Mouse (Mus musculus) neural tube, embryonic 14.5 days (tissue): Measurements from ENCODE around the gene D10Jhu81e. TPM values are rescaled to one million over a fixed set of nuclear protein-coding genes. Genes with fewer than 3 reads are reported as not detected.
A peak's percentile ranks its signal among the peaks of the same experiment; 100 is the strongest.

Source experiments
- ATAC-seq: fragments of 200-750 bp; cut with Nextera tagmentation; 2 replicates; pipeline ENCODE4 v1.8.0; 2017; ENCODE audit warnings: low read depth, mild to moderate bottlenecking, moderate TSS enrichment, moderate library complexity
- H3K27ac ChIP-seq: fragments of 300-500 bp; sonication (generic); 2 replicates; pipeline ENCODE4 v1.5.1; 2014; ENCODE audit warnings: low read depth, mild to moderate bottlenecking, control low read depth, low read length, moderate library complexity, mixed read lengths
- H3K27me3 ChIP-seq: fragments of 300-500 bp; sonication (generic); 2 replicates; pipeline ENCODE4 v1.6.1; 2014; ENCODE audit warnings: low read length; ENCODE audit not compliant: control insufficient read depth, insufficient read depth
- H3K36me3 ChIP-seq: fragments of 300-500 bp; sonication (generic); 2 replicates; pipeline ENCODE4 v1.6.1; 2014; ENCODE audit warnings: low read length, mixed read lengths; ENCODE audit not compliant: control insufficient read depth, insufficient read depth
- H3K4me1 ChIP-seq: fragments of 300-500 bp; sonication (generic); 2 replicates; pipeline ENCODE4 v1.6.1; 2014; ENCODE audit warnings: low read length; ENCODE audit not compliant: control insufficient read depth, insufficient read depth
- H3K4me2 ChIP-seq: fragments of 300-500 bp; sonication (generic); 2 replicates; pipeline ENCODE4 v1.6.1; 2014; ENCODE audit warnings: mild to moderate bottlenecking, low read depth, low read length, control low read depth
- H3K4me3 ChIP-seq: fragments of 300-500 bp; sonication (generic); 2 replicates; pipeline ENCODE4 v1.5.1; 2014; ENCODE audit warnings: low read depth, low read length, control low read depth, mixed read lengths
- H3K9ac ChIP-seq: fragments of 300-500 bp; sonication (generic); replicated peaks from 2 replicates; pipeline ENCODE4 v1.6.1; 2014; ENCODE audit warnings: low read depth, mild to moderate bottlenecking, control low read depth, low read length, mixed read lengths
- H3K9me3 ChIP-seq: fragments of 300-500 bp; sonication (generic); 2 replicates; pipeline ENCODE4 v1.6.1; 2016; ENCODE audit warnings: low read length; ENCODE audit not compliant: control insufficient read depth
- WGBS: fragments of 180-500 bp; shearing (Covaris S2); extraction: QIAGEN DNeasy Blood & Tissue Kit; methylation state at CpG from one replicate; pipeline ENCODE4 v1.1.7; 2014; 5-methylcytosine and 5-hydroxymethylcytosine counted together
- polyA plus RNA-seq: library from polyadenylated mRNA; unstranded; fragments of >200 nt; fragmentation: Nextera tagmentation; extraction: Ambion mirVana; gene quantifications from 2 replicates; pipeline ENCODE4 v1.2.1, GENCODE M21; 2014

D10Jhu81e gene
- polyA plus RNA-seq, 1 experiment from 2014 or later = 16.0 TPM

DNA sequence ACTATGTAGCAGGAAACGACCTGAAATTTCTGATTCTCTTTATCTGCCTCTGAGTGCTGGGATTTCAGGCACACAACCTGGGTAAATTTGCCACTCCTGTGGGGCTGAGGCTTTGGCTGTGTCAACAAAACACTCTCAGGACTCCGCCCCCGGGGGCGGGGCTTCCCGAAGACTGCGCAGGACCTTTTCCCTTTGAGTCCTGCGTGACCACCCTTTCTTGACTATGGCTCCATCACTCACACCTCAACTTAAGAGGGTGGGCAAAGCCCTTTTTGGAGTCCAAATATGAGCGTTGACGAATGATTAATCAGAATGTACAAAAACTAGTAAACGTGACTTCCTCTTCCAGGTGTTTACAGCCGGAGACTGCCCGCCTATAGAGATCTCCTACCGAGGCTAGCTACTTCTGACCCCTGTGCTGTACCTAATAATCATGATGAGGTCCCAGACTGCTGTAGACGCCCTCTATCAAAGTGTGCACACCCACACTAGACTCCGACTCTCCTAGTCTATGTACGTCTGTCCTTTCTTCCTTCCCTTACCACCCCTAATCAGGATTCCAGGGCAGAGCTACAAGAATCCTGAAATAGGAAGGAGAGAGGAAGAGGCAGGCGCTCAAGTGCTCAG is 10.2 kb downstream of the D10Jhu81e start:
- WGBS = 14% methylated on average over 17 of the region's 17 CpGs

DNA sequence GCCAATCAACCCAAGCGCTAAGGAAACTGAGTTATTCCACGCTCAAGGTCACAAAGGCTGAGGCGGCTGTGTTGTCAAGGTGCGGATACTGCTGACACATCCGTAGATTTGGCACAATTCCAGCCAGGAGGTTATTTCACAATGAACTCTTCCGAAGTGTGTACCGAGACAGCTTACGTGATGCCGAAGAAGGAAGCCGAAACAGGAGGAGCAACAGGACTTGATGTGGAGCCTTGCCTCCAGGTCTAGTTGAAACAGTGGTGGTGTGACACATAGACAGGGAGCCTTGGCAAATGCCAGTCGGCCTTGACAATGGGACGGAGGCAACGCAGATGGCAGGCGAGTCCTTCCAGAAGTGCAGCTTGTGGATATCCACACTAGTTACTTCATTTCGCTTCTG is 11.5 kb downstream of the D10Jhu81e start:
- no peak overlapping the region for H3K27ac ChIP-seq
- no peaks in the 10 kb centered on the region for H3K9me3 ChIP-seq
- no peak for ATAC-seq
- 0 out of 2 replicates have a peak, but pooled peaks cover 3% of the 10 kb centered on the region for H3K4me1 ChIP-seq
- H3K4me3 ChIP-seq = no peak overlapping the region
- H3K9ac ChIP-seq = no peak overlapping the region
- no peak overlapping the region for H3K4me2 ChIP-seq
- WGBS = 92% methylated on average over 15 of the region's 15 CpGs
- H3K36me3 ChIP-seq = peaks cover 14% of the 10 kb centered on the region
- no peaks in the 10 kb centered on the region for H3K27me3 ChIP-seq

More for the DNA sequence above, 10.2 kb downstream of the D10Jhu81e start:
- H3K27ac ChIP-seq = no peak overlapping the region
- H3K4me2 ChIP-seq = peak overlapping the region; percentile 32
- no peaks in the 10 kb centered on the region for H3K27me3 ChIP-seq
- peaks cover 21% of the 10 kb centered on the region for H3K36me3 ChIP-seq
- 0 out of 2 replicates have a peak overlapping the region, but pooled peaks have one; percentile 21 for H3K9ac ChIP-seq
- no peak overlapping the region for H3K4me3 ChIP-seq
- 0 out of 2 replicates have a peak, but pooled peaks have one; percentile 25 for ATAC-seq
- 0 out of 2 replicates have a peak, but pooled peaks cover 3% of the 10 kb centered on the region for H3K4me1 ChIP-seq
- no peaks in the 10 kb centered on the region for H3K9me3 ChIP-seq

DNA sequence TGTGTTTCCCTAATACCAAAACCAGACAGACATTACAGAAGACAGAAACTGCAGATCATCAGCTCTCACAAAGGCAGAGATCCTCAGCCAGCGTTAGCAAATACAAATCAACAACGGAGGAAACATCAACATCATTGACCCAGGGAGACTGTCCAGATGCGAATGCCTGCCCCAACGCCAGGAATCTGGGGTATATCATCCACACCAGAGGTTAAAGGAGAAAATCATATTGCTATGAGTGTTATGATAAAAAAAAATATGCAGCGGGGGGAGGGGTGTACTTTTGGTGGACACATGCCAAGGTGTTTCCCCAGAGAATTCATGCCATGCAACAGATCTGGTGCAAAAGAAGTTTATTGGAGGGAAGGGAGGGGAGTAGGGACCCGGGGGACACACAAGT is 12.7 kb downstream of the D10Jhu81e start:
- Histone ChIP-seq H3K4me1 (0 out of 2 replicates have a peak, but pooled peaks cover 3% of the 10 kb centered on the region), H3K4me3 (no peak overlapping the region), H3K9ac (no peak overlapping the region), H3K9me3 (no peaks in the 10 kb centered on the region), H3K27ac (no peak overlapping the region), H3K36me3 (peaks cover 3% of the 10 kb centered on the region; the same call in 1 of the 2 replicates), H3K4me2 (no peak overlapping the region), H3K27me3 (no peaks in the 10 kb centered on the region)
- ATAC-seq = no peak
- 81% methylated on average over 6 of the region's 6 CpGs for WGBS

DNA sequence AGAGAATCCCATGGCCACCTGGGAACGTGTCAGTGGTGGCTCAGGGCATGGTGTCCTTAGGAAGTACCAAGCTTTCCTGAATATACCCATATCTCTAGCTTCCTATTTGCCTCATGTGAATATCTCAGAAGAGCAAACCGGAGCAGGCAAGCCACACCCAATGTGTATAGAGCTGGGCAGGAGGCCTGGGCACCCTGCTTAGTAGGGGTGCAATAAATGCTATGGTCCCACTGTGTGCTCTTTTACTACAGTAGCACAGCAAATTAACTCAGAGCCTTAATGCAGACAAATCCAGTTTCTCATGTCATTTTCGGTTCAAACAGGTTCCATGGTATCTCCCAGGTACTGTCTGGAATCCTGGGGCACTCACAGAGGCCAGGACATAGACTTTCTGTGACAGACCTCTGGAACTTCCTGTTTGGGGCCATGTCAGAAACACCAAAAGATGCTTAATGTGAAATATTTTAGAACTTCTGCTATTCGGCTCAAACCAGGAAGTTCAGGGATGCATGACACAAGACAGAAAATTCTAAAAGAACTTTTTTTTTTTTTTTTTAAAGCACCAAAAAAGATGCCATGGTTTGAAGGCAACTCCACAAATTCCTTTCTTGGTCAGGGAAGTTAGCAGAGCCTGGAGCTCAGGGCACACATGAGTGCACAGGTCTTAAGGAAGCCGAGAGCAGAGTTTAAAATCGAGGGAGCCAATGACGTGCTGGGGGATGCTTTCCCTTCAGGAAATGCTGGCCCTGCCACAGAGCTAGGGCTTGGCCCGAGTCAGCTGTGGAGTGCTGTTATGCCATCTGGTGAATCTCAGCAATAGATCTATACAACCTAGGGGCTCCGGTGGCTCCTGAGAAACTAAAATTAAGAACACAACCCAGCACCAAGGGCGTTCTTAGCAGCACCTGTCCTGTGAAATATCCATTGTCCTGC is 20.5 kb downstream of the D10Jhu81e start:
- Histone ChIP-seq H3K36me3 (no peaks in the 10 kb centered on the region), H3K9me3 (no peaks in the 10 kb centered on the region), H3K4me1 (no peaks in the 10 kb centered on the region), H3K9ac (no peak overlapping the region), H3K4me3 (no peak overlapping the region), H3K27me3 (no peaks in the 10 kb centered on the region), H3K27ac (no peak overlapping the region), H3K4me2 (no peak overlapping the region)
- no peak for ATAC-seq
- 73% methylated on average over 10 of the region's 10 CpGs for WGBS

DNA sequence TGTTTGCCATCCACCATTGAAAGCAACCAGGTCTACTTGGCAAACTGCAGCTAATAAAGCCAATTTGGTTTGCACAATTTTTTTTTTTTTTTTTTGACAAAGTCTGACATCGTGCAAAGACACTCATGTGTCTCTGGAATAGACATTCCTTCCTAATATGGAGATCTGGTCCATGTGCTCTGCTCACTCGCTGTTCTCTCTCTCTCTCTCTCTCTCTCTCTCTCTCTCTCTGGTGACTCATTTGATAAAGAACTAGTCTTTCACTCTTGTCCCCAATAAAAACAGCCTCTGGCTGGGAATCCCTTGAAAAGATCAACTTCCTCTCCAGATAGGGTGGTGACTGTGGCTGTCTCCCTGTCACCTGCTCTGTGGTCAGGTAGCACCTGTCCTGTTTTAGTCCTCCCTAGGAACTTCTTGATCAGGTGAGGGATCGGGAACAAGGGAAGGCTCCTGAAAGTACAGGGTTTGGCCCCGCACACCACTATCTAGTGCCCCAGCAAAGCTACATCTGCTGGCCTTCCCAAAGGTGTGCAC is 21.6 kb downstream of the D10Jhu81e start:
- Histone ChIP-seq H3K27ac (no peak overlapping the region), H3K4me3 (no peak overlapping the region), H3K9me3 (no peaks in the 10 kb centered on the region), H3K9ac (no peak overlapping the region), H3K27me3 (no peaks in the 10 kb centered on the region), H3K36me3 (no peaks in the 10 kb centered on the region), H3K4me2 (no peak overlapping the region), H3K4me1 (no peaks in the 10 kb centered on the region)
- no peak for ATAC-seq
- WGBS = 89% methylated on average over 4 of the region's 4 CpGs

DNA sequence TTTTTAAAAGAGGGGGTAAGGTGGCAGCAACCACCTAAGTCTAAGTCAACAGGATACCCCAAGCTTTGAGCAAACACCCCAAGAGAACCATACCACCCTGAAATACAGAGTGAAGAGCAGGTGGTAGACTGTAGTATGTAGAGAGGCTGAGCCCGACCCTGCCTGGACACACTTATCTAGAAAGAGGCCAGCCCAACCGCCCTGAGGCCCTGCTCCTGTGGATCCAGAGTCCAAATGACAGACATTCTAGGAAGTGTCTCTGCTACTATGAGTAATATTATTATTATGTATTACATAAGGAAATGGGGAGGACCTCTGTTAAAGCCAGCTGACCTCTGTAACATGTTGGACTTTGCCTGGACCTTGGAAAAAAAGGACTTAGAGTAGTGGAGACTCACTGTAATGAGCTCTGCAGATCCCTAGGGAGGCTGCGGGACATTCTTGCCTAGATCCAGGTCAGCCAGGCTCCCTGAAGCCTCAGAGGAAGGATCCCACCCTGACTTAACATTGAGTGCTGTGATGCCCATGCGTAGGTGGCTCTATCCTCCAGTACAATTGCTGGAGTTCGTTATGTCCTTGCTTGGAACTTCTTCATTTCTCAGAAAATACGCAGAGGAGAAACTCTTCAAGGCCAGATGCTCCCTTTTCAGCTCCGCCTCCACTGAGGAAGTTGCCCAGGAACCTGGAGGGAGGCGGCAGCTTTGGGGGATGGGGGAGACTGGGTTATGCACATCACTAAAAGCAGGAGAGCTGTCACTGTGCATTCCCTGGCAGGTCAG is 25.7 kb downstream of the D10Jhu81e start:
- H3K27me3 ChIP-seq = no peaks in the 10 kb centered on the region
- H3K27ac ChIP-seq = no peak overlapping the region
- ATAC-seq = no peak
- H3K9ac ChIP-seq = no peak overlapping the region
- 63% methylated on average over 8 of the region's 8 CpGs for WGBS
- no peaks in the 10 kb centered on the region for H3K4me1 ChIP-seq
- H3K36me3 ChIP-seq = no peaks in the 10 kb centered on the region
- no peak overlapping the region for H3K4me2 ChIP-seq
- no peaks in the 10 kb centered on the region for H3K9me3 ChIP-seq
- no peak overlapping the region for H3K4me3 ChIP-seq

DNA sequence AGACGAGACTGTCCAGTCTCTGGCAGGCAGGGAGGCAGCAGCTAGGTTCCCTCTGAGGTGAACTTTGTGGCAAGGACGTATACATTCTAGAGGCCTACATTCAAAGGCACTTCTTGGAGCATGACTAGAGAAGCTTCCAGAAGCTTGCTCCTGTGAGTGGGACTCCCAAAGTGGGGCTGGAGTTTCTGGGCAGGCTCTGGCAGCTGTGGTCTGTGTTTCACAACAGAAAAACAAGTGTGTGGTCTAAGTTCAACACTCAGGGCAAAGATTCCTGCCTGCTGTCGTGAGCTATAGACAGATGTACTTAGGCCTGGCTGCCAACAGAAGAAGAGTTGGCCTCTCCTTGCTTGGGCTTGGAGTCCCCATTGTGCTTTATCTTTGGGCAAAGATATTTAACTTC is 28.7 kb downstream of the D10Jhu81e start:
- Histone ChIP-seq H3K4me2 (no peak overlapping the region), H3K27ac (no peak overlapping the region), H3K9me3 (no peaks in the 10 kb centered on the region), H3K4me1 (no peaks in the 10 kb centered on the region), H3K4me3 (no peak overlapping the region), H3K36me3 (no peaks in the 10 kb centered on the region), H3K27me3 (no peaks in the 10 kb centered on the region; the same call in 1 of the 2 replicates), H3K9ac (no peak overlapping the region)
- WGBS = 82% methylated on average over 3 of the region's 3 CpGs
- ATAC-seq = no peak

DNA sequence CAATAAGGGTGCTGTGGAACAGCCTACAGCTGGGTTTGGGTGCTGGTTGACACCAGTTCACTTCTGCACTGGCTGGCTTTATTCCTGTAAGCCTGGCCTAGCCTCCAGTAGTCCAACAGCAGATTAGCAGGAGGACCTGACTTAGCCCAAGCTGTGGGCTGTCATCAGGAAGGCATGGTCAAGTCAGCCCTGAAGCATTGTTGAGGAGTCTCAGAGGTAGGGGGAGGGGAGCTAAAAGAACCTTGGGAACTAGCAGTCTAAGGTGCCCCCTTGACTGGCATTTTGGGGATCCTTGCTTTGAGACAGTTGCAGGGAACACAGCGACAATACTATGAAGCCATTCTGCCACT is 29.4 kb downstream of the D10Jhu81e start:
- Histone ChIP-seq H3K4me3 (no peak overlapping the region), H3K36me3 (no peaks in the 10 kb centered on the region), H3K4me1 (no peaks in the 10 kb centered on the region; the same call in 1 of the 2 replicates), H3K9ac (no peak overlapping the region), H3K27ac (no peak overlapping the region), H3K4me2 (no peak overlapping the region), H3K27me3 (no peaks in the 10 kb centered on the region; the same call in 1 of the 2 replicates), H3K9me3 (no peaks in the 10 kb centered on the region)
- WGBS = 85% methylated on average over 1 of the region's 1 CpGs
- no peak for ATAC-seq
